Mouse (Mus musculus) limb, embryonic 12.5 days (tissue): ENCODE measurements at regions not wholly inside any gene's neighbourhood (a gene's known extent, or its start where the extent isn't known, plus 50 kb on each side); places are given as distances from the start of the nearest gene placed in this dataset.
A peak's percentile ranks its signal among the peaks of the same experiment; 100 is the strongest.

ENCODE experiments used
- ATAC-seq: fragments of 200-750 bp; cut with Nextera tagmentation; 2 replicates; pipeline ENCODE4 v1.8.0; 2017; ENCODE audit warnings: low read depth, moderate TSS enrichment; ENCODE audit not compliant: insufficient number of reproducible peaks, insufficient read depth, low FRiP score, low TSS enrichment
- H3K27ac ChIP-seq: fragments of 300-500 bp; sonication (generic); 2 replicates; pipeline ENCODE4 v1.5.1; 2016; ENCODE audit warnings: mild to moderate bottlenecking, moderate library complexity
- H3K27me3 ChIP-seq: fragments of 300-500 bp; sonication (generic); 2 replicates; pipeline ENCODE4 v1.6.1; 2016; ENCODE audit warnings: mild to moderate bottlenecking, moderate library complexity
- H3K36me3 ChIP-seq: fragments of 300-500 bp; sonication (generic); 2 replicates; pipeline ENCODE4 v1.6.1; 2016; ENCODE audit warnings: mild to moderate bottlenecking, moderate library complexity
- H3K4me1 ChIP-seq: fragments of 300-500 bp; sonication (generic); replicated peaks from 2 replicates; pipeline ENCODE4 v1.6.1; 2016
- H3K4me2 ChIP-seq: fragments of 300-500 bp; sonication (generic); 2 replicates; pipeline ENCODE4 v1.6.1; 2016; ENCODE audit warnings: mild to moderate bottlenecking, moderate library complexity
- H3K4me3 ChIP-seq: fragments of 300-500 bp; sonication (generic); replicated peaks from 2 replicates; pipeline ENCODE4 v1.5.1; 2016; ENCODE audit warnings: mild to moderate bottlenecking
- H3K9ac ChIP-seq: fragments of 300-500 bp; sonication (generic); replicated peaks from 2 replicates; pipeline ENCODE4 v1.6.1; 2016; ENCODE audit warnings: mild to moderate bottlenecking, moderate library complexity
- H3K9me3 ChIP-seq: fragments of 300-500 bp; sonication (generic); 2 replicates; pipeline ENCODE4 v1.6.1; 2016; ENCODE audit warnings: mild to moderate bottlenecking, moderate library complexity
- WGBS: fragments of 180-500 bp; shearing (Covaris S2); methylation state at CpG from one replicate; pipeline ENCODE4 v1.1.7; 2016; 5-methylcytosine and 5-hydroxymethylcytosine counted together

GRCm38 (mm10) chr8:66756639-66757038 is 59.6 kb downstream of the Npy1r start:
- Histone ChIP-seq H3K36me3 (no peaks in the 10 kb centered on the region), H3K27ac (no peak overlapping the region), H3K4me3 (no peak overlapping the region), H3K4me2 (no peak overlapping the region), H3K9ac (no peak overlapping the region), H3K4me1 (no peaks in the 10 kb centered on the region), H3K27me3 (no peaks in the 10 kb centered on the region), H3K9me3 (no peaks in the 10 kb centered on the region)
- ATAC-seq = no peak
- WGBS = 85% methylated on average over 2 of the region's 2 CpGs

GRCm38 (mm10) chr8:66757830-66758229 is 60.8 kb downstream of the Npy1r start:
- H3K36me3 ChIP-seq = no peaks in the 10 kb centered on the region
- no peak for ATAC-seq
- 78% methylated on average over 2 of the region's 2 CpGs for WGBS
- H3K27me3 ChIP-seq = no peaks in the 10 kb centered on the region
- H3K9me3 ChIP-seq = no peaks in the 10 kb centered on the region
- no peak overlapping the region for H3K9ac ChIP-seq
- H3K27ac ChIP-seq = no peak overlapping the region
- H3K4me1 ChIP-seq = no peaks in the 10 kb centered on the region
- no peak overlapping the region for H3K4me2 ChIP-seq
- no peak overlapping the region for H3K4me3 ChIP-seq

GRCm38 (mm10) chr8:66758519-66758918 is 61.5 kb downstream of the Npy1r start:
- no peak for ATAC-seq
- Histone ChIP-seq H3K4me2 (no peak overlapping the region), H3K36me3 (no peaks in the 10 kb centered on the region), H3K4me3 (no peak overlapping the region), H3K4me1 (no peaks in the 10 kb centered on the region), H3K9me3 (no peaks in the 10 kb centered on the region), H3K27ac (no peak overlapping the region), H3K27me3 (no peaks in the 10 kb centered on the region), H3K9ac (no peak overlapping the region)
- 92% methylated on average over 2 of the region's 2 CpGs for WGBS

GRCm38 (mm10) chr8:66759716-66760115 is 62.7 kb downstream of the Npy1r start:
- Histone ChIP-seq H3K4me2 (no peak overlapping the region), H3K4me3 (no peak overlapping the region), H3K9me3 (no peaks in the 10 kb centered on the region), H3K9ac (no peak overlapping the region), H3K27ac (no peak overlapping the region), H3K4me1 (no peaks in the 10 kb centered on the region), H3K36me3 (no peaks in the 10 kb centered on the region), H3K27me3 (no peaks in the 10 kb centered on the region)
- ATAC-seq = no peak

- Histone ChIP-seq H3K27ac (no peak overlapping the region), H3K4me3 (no peak overlapping the region), H3K9me3 (no peaks in the 10 kb centered on the region), H3K9ac (no peak overlapping the region), H3K36me3 (no peaks in the 10 kb centered on the region), H3K4me1 (no peaks in the 10 kb centered on the region), H3K27me3 (no peaks in the 10 kb centered on the region), H3K4me2 (no peak overlapping the region)
- ATAC-seq = no peak
- WGBS = 65% methylated on average over 3 of the region's 3 CpGs
These were observed 64.1 kb downstream of the Npy1r start for GRCm38 (mm10) chr8:66760958-66761583.

GRCm38 (mm10) chr8:66764992-66765528 is 68.1 kb downstream of the Npy1r start:
- no peak overlapping the region for H3K4me2 ChIP-seq
- H3K9ac ChIP-seq = no peak overlapping the region
- 0 out of 2 replicates have a peak, but pooled peaks cover 7% of the 10 kb centered on the region for H3K4me1 ChIP-seq
- no peak overlapping the region for H3K27ac ChIP-seq
- H3K36me3 ChIP-seq = no peaks in the 10 kb centered on the region
- ATAC-seq = no peak
- WGBS = 59% methylated on average over 3 of the region's 3 CpGs
- H3K27me3 ChIP-seq = no peaks in the 10 kb centered on the region
- H3K4me3 ChIP-seq = no peak overlapping the region
- no peaks in the 10 kb centered on the region for H3K9me3 ChIP-seq

GRCm38 (mm10) chr8:66768379-66768969 is 71.5 kb downstream of the Npy1r start:
- Histone ChIP-seq H3K27me3 (0 out of 2 replicates have a peak, but pooled peaks cover 3% of the 10 kb centered on the region), H3K27ac (no peak overlapping the region), H3K4me1 (0 out of 2 replicates have a peak, but pooled peaks cover 7% of the 10 kb centered on the region), H3K9me3 (no peaks in the 10 kb centered on the region), H3K36me3 (no peaks in the 10 kb centered on the region), H3K4me2 (no peak overlapping the region), H3K9ac (no peak overlapping the region), H3K4me3 (no peak overlapping the region)
- no peak for ATAC-seq

GRCm38 (mm10) chr8:66771111-66771510 is 74.1 kb downstream of the Npy1r start:
- Histone ChIP-seq H3K27me3 (0 out of 2 replicates have a peak, but pooled peaks cover 3% of the 10 kb centered on the region), H3K36me3 (no peaks in the 10 kb centered on the region), H3K4me2 (no peak overlapping the region), H3K4me1 (0 out of 2 replicates have a peak, but pooled peaks cover 7% of the 10 kb centered on the region), H3K27ac (no peak overlapping the region), H3K4me3 (no peak overlapping the region), H3K9me3 (no peaks in the 10 kb centered on the region), H3K9ac (no peak overlapping the region)
- 71% methylated on average over 4 of the region's 4 CpGs for WGBS
- no peak for ATAC-seq

GRCm38 (mm10) chr8:66772653-66773052 is 75.7 kb downstream of the Npy1r start:
- Histone ChIP-seq H3K27ac (no peak overlapping the region), H3K4me2 (no peak overlapping the region), H3K4me3 (no peak overlapping the region), H3K4me1 (peaks cover 16% of the 10 kb centered on the region), H3K9me3 (no peaks in the 10 kb centered on the region), H3K9ac (no peak overlapping the region), H3K36me3 (no peaks in the 10 kb centered on the region), H3K27me3 (0 out of 2 replicates have a peak, but pooled peaks cover 3% of the 10 kb centered on the region)
- WGBS = 84% methylated on average over 4 of the region's 4 CpGs
- no peak for ATAC-seq

GRCm38 (mm10) chr8:66777115-66777877 is 80.3 kb downstream of the Npy1r start:
- peak overlapping the region; percentile 14; the same call in 1 of the 2 replicates for H3K27ac ChIP-seq
- 20% methylated on average over 14 of the region's 14 CpGs for WGBS
- H3K36me3 ChIP-seq = no peaks in the 10 kb centered on the region
- H3K4me2 ChIP-seq = peak overlapping the region; percentile 19; the same call in 1 of the 2 replicates
- no peaks in the 10 kb centered on the region for H3K27me3 ChIP-seq
- H3K4me3 ChIP-seq = no peak overlapping the region
- peak; percentile 91 for ATAC-seq
- H3K4me1 ChIP-seq = peaks cover 9% of the 10 kb centered on the region
- no peak overlapping the region for H3K9ac ChIP-seq
- no peaks in the 10 kb centered on the region for H3K9me3 ChIP-seq

- H3K4me2 ChIP-seq = no peak overlapping the region
- ATAC-seq = no peak
- H3K27me3 ChIP-seq = no peaks in the 10 kb centered on the region
- no peak overlapping the region for H3K27ac ChIP-seq
- H3K4me1 ChIP-seq = peaks cover 9% of the 10 kb centered on the region
- H3K4me3 ChIP-seq = no peak overlapping the region
- H3K36me3 ChIP-seq = no peaks in the 10 kb centered on the region
- H3K9me3 ChIP-seq = no peaks in the 10 kb centered on the region
- no peak overlapping the region for H3K9ac ChIP-seq
- 83% methylated on average over 1 of the region's 1 CpGs for WGBS
These were observed 80.4 kb upstream of the Naf1 start for GRCm38 (mm10) chr8:66779622-66780021.
